Mouse (Mus musculus) liver, adult 2 months (tissue): ENCODE measurements around the gene Sub1.

Source experiments
- CTCF ChIP-seq: fragments of 200-500 bp; IDR thresholded peaks from 2 replicates; pipeline ENCODE4 v1.5.1; 2011; ENCODE audit warnings: low read depth, low read length, control low read depth
- POLR2A ChIP-seq: fragments of 200-500 bp; IDR thresholded peaks from 2 replicates; pipeline ENCODE4 v1.6.1; 2011; ENCODE audit warnings: low read length, control low read depth; ENCODE audit not compliant: insufficient read depth; ENCODE audit errors: extremely low read depth

DNA sequence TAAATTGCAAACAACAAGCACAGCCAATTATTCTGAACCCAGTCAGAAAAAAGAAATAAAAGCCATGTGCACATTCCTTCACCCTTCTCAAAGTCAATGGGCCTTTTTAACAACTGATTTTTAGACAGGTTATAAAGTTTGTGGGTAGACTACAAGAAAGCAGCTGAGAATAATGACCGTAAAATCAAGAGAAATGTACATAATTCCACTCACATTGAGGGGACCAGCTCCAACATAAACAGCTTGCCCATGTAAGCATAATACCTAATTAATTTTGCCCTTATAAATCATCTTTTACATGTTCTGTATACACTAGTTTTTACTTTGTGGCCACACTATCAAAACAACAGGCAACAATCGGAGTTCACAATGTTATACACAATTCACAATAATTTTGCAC is 2.8 kb downstream of the Sub1 start:
- TF ChIP-seq POLR2A (no peak), CTCF (no peak)
